Mouse (Mus musculus) lung, postnatal 10 days (tissue): Measurements from ENCODE around the gene Olfr878.
A peak's percentile ranks its signal among the peaks of the same experiment; 100 is the strongest.

Source experiments
- DNase-seq: peaks from one replicate; pipeline ENCODE4 v3.0.0; 2021

Gene Olfr878

DNA sequence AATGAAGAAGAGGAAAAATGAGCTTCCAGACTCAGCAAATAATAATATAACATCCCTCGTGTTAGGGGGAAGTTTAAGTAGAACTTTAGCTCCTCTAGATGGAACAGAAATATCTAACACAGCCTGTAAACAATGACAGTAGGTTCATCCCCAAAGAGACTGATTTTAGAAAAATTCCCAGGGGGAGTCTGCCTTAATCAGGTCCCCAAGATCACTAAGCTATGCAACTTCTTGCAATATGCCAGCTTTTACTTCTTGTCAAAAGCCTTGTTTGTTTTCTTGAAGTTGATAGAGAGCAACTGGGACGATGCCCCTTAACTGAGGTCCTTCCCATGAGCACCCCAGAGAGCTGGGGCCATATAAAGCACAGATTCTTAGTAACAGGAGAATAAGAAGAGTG lies at the start of gene Olfr878:
Gene Olfr878 (plus strand): TSS at position 301 of the 400 bp plus-strand sequence.
- DNase-seq, result no peak

- no peak for DNase-seq
Measured at GRCm38 (mm10) chr9:37870246-37870645, 47.4 kb upstream of the Olfr878 start.

- DNase-seq, result no peak
Measured at GRCm38 (mm10) chr9:37871097-37871496, 46.5 kb upstream of the Olfr878 start.

GRCm38 (mm10) chr9:37871536-37871935 lies 46.1 kb upstream of the Olfr878 start:
- no peak for DNase-seq

DNA sequence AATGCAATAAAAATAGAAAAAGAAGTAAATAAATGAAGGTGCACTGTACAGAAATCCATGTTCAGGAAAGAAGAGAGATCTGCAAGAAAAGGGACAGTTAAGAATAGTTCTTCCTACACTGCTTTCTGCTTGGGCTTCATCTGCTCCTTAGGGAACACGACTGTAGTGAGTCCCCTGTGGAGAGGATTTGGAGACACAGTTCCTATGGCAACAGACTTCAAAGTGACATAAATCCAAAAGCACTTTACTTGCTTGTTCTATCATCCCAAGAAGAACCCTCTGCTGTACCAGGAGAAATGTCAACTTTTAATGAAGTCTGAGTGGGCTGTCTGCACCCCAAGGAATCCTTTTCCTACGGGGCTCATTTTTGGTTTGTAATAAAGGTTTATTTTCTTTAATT lies 26.7 kb upstream of the Olfr878 start:
- DNase-seq, result no peak

DNA sequence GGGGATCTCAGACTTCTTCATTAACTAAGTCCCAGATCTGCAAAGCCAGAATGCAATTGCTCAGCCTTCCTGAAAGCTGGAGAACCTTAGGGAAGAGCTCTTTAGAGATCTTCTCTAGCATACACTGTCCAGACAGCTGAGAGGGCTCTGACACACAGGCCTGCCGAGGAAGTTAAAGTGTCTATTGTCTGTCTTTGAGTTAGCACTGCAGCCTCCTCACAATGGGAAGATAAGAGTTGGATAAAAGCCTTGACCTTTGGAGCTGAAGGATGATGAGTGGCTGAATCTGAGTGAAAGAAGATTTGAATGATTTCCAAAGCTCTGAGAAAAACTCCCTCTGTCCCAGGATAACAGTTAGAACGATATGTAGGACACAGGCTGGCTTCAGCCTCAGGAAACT lies 21.0 kb upstream of the Olfr878 start, which contains the start of gene Olfr145:
Gene Olfr145 (plus strand): TSS at position 64 of the 400 bp plus-strand sequence.
- DNase-seq, result no peak

DNA sequence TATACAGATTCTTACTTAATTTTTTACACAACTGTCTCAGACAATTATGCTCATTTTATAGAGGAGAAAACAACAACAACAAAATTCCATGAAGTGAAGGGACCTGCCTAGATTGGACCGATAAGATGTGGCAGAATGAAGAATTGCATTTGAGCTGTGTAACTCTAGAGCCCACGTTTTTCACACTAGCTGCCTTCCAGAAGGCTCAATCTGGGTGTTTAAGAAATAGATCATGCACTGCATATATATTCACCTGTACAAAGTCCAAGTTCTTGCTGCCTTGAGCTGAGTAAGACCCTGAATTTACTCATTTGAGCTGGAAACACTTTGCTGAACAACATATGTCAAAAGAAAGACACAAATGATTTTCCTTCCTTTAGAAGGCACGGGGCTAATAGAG lies 12.1 kb upstream of the Olfr878 start:
- DNase-seq, result no peak

- DNase-seq, result no peak
Measured at GRCm38 (mm10) chr9:37918018-37918417, 378 bp downstream of the Olfr878 start.

- DNase-seq, result no peak
Measured at GRCm38 (mm10) chr9:37924194-37924593, 6.6 kb downstream of the Olfr878 start.

GRCm38 (mm10) chr9:37925445-37925844 lies 7.8 kb downstream of the Olfr878 start:
- no peak for DNase-seq

GRCm38 (mm10) chr9:37926019-37927013 lies 8.7 kb downstream of the Olfr878 start:
- no peak for DNase-seq

DNA sequence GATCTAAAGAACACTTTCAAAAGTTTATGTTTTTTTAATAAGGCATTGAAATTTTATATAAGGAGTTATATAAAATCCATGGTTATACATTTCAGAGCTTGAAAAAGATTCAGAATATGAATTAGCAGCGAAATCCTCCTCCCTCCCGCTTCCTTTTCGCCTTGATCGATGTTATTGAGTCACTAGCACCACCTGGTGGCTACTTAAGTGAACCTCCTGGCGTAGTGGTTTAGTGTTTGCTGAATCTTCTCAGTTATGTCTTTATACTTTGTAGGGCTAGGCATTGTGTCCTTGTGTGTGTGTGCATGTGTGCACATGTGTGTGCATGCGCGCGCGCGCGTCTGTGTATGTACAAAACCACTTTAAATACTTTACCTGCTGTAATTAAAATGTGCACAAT lies 14.9 kb downstream of the Olfr878 start:
- DNase-seq, result peak; percentile 56

- DNase-seq, result no peak
Measured at GRCm38 (mm10) chr9:37934146-37934545, 16.5 kb downstream of the Olfr878 start.

DNA sequence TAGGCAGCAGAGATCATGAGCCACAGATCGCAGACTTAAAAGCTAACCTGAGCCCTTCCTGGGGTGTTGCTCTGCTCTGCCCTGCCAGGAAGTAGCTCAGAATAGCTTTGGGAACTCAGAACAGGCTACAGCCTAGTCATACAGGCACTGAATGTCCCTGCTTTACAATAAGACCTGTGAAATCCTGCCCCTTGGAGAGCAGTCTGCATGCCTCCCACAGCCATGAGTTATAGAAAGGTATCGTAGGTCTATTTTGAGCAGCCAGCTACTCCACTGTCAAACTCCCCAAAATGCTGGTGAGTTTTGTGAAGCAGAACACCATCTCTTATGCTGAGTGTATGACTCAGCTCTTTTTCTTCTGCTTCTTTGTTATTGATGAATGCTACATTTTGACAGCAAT lies 23.5 kb downstream of the Olfr878 start:
- no peak for DNase-seq
